Mouse (Mus musculus): ENCODE data around the gene Dgke. TPM values are rescaled to one million over a fixed set of nuclear protein-coding genes. Genes with fewer than 3 reads are reported as not detected.

The Dgke gene
- polyA plus RNA-seq, 1 experiment from 2014 or later: 5.5 TPM

DNA sequence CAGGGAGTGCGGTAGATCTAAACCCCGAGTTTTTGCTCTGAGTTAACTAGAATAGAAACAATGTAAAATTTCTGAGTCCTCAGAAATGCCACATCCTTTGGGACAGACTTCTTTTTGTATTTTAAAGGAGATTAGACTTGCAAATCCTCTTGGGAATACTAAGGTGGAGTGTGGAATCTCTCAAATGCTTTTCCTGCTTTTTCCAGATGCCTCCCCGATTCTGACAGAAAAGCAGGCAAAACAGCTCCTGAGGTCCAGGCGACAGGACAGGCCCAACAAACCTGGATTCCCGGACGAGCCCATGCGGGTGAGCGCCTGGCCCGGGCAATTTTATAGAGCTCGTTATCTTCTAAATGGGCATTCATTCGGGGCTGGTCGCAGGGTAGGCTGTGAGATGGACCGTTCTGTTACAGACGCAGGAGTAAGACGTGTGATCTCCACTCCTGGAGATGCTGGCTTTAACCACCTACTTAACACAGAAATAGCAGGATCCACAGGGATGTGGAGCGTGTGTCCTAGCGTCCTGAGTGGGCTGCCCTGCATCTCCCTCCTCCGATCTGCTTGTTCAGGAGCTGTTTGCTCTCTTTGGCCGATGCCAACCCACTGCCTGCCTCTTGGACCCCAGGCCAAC, 8.2 kb upstream of the Dgke start:
- Histone ChIP-seq H3K4me1 (replicated peaks) (peaks cover 6% of the 10 kb centered on the region; the same call in 1 of the 2 replicates), H3K36me3 (no peaks in the 10 kb centered on the region), H3K27me3 (no peaks in the 10 kb centered on the region), H3K4me3 (replicated peaks) (no peak overlapping the region), H3K4me2 (no peak overlapping the region), H3K9me3 (no peaks in the 10 kb centered on the region), H3K27ac (no peak overlapping the region), H3K9ac (replicated peaks) (no peak overlapping the region)
- 38% methylated on average over 19 of the region's 19 CpGs for WGBS
- no peak for ATAC-seq (ENCODE audit: insufficient number of reproducible peaks, insufficient read depth, low FRiP score, low TSS enrichment, low read depth)

DNA sequence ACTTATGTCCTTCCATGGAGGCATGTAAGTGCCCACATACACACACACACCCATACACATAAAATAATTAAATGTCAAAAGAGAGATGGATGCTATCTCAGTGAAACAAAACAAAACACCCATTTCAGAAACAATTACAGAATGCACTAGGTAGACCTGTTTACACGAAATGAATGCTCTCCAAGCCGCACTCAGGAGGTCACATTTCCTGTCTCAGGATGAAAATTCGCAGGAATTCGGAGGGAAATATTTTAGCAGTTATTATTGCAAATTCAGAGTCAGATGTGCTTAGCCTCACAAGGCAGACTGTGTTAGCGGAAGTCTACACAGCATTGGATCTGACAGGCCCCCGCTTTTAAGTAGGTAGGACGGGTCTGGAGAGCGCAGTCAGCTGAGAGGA, 6.9 kb upstream of the Dgke start, which contains the start of gene Gm525:
Gene Gm525, plus strand, starts transcription at position 301 of the 400 bp plus-strand sequence.
- Histone ChIP-seq H3K9me3 (no peaks in the 10 kb centered on the region), H3K36me3 (no peaks in the 10 kb centered on the region), H3K4me2 (no peak within 1 kb of the TSS), H3K9ac (replicated peaks) (no peak within 1 kb of the TSS), H3K27ac (no peak within 1 kb of the TSS), H3K27me3 (no peaks in the 10 kb centered on the region), H3K4me3 (replicated peaks) (no peak within 1 kb of the TSS), H3K4me1 (replicated peaks) (peaks cover 6% of the 10 kb centered on the region; the same call in 1 of the 2 replicates)
- ATAC-seq (ENCODE audit: insufficient number of reproducible peaks, insufficient read depth, low FRiP score, low TSS enrichment, low read depth): no peak
- 81% methylated on average over 8 of the region's 8 CpGs for WGBS

DNA sequence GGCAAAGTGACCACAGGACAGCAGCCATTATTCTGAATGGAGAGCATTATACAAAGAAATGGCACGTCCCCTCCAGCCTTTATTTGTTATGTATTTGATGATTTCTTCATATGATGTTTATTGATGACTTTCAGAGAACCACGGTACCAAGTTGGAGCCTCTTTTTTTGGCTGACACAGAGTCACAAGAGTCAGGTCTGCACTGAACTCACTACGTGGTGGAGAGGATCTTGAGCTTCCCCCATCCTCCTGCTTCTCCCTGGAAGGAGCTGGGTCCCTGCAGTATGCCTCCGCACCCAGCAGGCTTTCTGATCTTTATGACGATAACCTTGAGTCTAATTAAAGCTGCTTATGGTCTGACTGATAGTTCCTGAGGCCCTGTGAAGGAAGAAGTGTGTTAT, 4.9 kb upstream of the Dgke start:
- Histone ChIP-seq H3K4me1 (replicated peaks) (peaks cover 6% of the 10 kb centered on the region; the same call in 1 of the 2 replicates), H3K9ac (replicated peaks) (no peak overlapping the region), H3K4me2 (no peak overlapping the region), H3K27ac (no peak overlapping the region), H3K9me3 (no peaks in the 10 kb centered on the region), H3K36me3 (no peaks in the 10 kb centered on the region), H3K27me3 (peaks cover 3% of the 10 kb centered on the region), H3K4me3 (replicated peaks) (no peak overlapping the region)
- WGBS: 78% methylated on average over 5 of the region's 5 CpGs
- no peak for ATAC-seq (ENCODE audit: insufficient number of reproducible peaks, insufficient read depth, low FRiP score, low TSS enrichment, low read depth)

DNA sequence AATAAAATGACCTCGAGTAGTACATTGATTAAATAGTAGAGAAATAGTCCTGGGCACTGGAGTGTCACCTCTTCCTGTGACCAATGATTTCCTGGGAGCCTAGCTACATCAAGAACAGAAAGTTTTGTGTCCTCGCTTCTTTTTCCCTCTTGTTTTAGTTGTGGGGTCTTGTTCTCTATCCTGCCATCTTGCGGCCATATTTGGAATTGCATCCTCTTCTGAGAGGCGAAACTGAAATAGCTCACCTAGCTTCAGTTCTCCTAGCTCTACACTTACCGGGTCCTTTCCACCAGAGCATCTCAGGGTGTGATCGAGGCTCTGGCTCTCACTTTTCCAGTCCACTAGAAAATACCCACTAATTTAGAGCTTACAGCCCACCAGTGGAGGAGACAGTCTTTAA, 2.7 kb upstream of the Dgke start:
- Histone ChIP-seq H3K27me3 (peaks cover 3% of the 10 kb centered on the region), H3K4me1 (replicated peaks) (no peaks in the 10 kb centered on the region), H3K4me2 (no peak overlapping the region), H3K4me3 (replicated peaks) (no peak overlapping the region), H3K27ac (no peak overlapping the region), H3K9ac (replicated peaks) (no peak overlapping the region), H3K36me3 (no peaks in the 10 kb centered on the region), H3K9me3 (no peaks in the 10 kb centered on the region)
- WGBS: 28% methylated on average over 6 of the region's 6 CpGs
- ATAC-seq (ENCODE audit: insufficient number of reproducible peaks, insufficient read depth, low FRiP score, low TSS enrichment, low read depth): no peak

DNA sequence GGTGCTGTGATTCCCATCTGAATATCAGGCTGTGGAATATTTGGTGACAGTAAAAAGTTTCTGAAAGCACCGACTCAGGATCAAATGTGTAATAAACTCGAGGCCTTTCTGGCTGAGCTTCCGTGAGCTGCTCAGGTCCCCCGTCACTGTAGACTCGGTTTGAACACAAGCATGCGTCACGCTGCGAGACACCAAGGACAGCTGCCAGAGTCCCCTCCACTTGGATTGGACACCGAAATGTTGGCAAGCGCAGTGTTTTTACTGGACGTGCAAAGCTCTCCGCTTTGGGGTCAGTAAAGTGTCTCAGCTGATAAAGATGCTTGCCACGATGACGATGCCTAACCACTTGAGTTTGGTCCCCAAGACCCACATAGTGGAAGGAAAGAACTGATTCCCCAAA, 2.0 kb upstream of the Dgke start:
- H3K27me3 ChIP-seq: peaks cover 3% of the 10 kb centered on the region
- H3K4me1 ChIP-seq (replicated peaks): no peaks in the 10 kb centered on the region
- no peak overlapping the region for H3K27ac ChIP-seq
- H3K36me3 ChIP-seq: no peaks in the 10 kb centered on the region
- WGBS: 92% methylated on average over 14 of the region's 14 CpGs
- ATAC-seq (ENCODE audit: insufficient number of reproducible peaks, insufficient read depth, low FRiP score, low TSS enrichment, low read depth): no peak
- H3K4me2 ChIP-seq: no peak overlapping the region
- H3K9me3 ChIP-seq: no peaks in the 10 kb centered on the region
- H3K9ac ChIP-seq (replicated peaks): no peak overlapping the region
- no peak overlapping the region for H3K4me3 ChIP-seq (replicated peaks)

DNA sequence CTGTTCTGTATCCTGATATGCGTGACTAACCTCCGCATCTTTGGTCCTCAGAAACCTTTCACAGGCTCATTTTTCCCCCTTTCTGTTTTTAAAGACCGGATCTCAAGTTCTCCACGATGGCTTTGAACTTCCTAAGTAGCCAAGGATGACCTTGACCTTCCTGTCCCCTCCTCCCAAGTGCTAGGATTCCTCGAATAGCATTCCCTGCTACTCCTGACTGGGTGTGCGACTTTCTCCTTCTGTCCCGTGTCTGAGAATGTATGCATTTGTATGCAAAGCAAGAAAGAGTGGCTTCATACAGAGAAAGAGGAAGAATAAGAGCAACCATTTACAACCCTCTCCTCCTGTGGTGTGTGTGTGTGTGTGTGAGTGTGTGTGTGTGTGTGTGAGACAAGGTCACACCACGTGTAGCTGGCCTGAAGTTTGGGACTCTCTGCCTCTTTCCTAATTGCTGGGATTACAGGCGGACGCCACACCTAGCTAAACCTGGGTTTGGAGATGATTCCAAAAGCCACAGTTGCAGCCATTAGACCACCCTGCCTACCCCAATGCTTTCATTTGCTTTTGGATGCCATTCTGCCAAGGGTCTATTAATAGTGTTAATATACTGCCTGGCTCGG, 1.3 kb upstream of the Dgke start:
- H3K4me1 ChIP-seq (replicated peaks): no peaks in the 10 kb centered on the region
- H3K36me3 ChIP-seq: no peaks in the 10 kb centered on the region
- H3K27me3 ChIP-seq: peaks cover 3% of the 10 kb centered on the region
- H3K9ac ChIP-seq (replicated peaks): no peak overlapping the region
- WGBS: 63% methylated on average over 11 of the region's 11 CpGs
- no peak overlapping the region for H3K4me3 ChIP-seq (replicated peaks)
- H3K9me3 ChIP-seq: no peaks in the 10 kb centered on the region
- no peak overlapping the region for H3K4me2 ChIP-seq
- ATAC-seq (ENCODE audit: insufficient number of reproducible peaks, insufficient read depth, low FRiP score, low TSS enrichment, low read depth): no peak
- H3K27ac ChIP-seq: no peak overlapping the region

DNA sequence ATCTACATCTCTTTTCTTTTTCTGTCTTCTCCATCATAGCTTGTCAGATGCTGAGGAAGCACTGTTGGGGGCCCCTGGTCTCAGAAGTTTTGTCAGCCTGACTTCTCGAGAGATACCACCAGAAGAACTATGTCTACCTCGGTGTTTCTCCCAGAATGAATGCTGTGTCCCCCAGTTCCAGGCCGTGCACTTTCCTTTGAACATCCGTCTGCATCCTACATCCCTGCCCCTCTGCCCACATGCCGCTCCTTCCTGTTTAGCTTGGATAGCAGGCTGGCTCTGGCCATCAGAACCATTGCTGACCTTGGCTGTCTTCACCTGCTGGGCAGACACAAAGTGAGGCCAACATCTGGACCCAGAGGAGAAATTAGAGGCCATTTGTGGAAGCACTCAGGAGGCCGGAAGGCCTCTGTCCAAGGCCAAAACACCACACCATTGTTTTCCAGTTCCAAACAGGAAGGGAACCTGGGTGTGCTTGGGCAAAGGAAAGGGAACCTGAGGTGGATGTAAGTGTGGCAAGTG, 712 bp upstream of the Dgke start:
- Histone ChIP-seq H3K4me2 (no peak overlapping the region), H3K27ac (no peak overlapping the region), H3K27me3 (peaks cover 3% of the 10 kb centered on the region), H3K9me3 (no peaks in the 10 kb centered on the region), H3K9ac (replicated peaks) (no peak overlapping the region), H3K36me3 (no peaks in the 10 kb centered on the region), H3K4me1 (replicated peaks) (no peaks in the 10 kb centered on the region), H3K4me3 (replicated peaks) (no peak overlapping the region)
- ATAC-seq (ENCODE audit: insufficient number of reproducible peaks, insufficient read depth, low FRiP score, low TSS enrichment, low read depth): no peak
- 69% methylated on average over 6 of the region's 6 CpGs for WGBS

DNA sequence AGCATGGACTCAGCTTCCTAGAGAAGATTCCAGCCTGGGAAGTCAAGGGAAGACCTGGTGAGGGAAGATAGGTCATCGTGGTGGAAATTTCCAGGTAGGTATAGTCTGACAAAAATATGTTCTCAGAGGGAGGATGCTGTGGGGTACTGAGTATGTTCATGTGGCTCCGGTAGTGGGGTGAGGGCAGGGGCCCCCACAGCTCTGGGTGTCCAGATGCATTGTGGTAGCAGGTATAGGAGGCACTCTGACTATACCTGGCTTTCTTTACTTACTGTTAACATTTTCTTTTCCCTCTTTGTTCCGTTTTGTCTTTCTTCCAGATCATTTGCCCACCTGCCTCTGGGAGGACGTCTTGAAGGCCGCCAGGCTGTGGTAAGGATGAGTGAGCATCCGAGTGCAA, 524 bp downstream of the Dgke start:
- Histone ChIP-seq H3K4me1 (replicated peaks) (no peaks in the 10 kb centered on the region), H3K4me3 (replicated peaks) (no peak overlapping the region), H3K4me2 (no peak overlapping the region), H3K9me3 (no peaks in the 10 kb centered on the region), H3K27me3 (peaks cover 3% of the 10 kb centered on the region), H3K27ac (no peak overlapping the region), H3K36me3 (no peaks in the 10 kb centered on the region), H3K9ac (replicated peaks) (no peak overlapping the region)
- no peak for ATAC-seq (ENCODE audit: insufficient number of reproducible peaks, insufficient read depth, low FRiP score, low TSS enrichment, low read depth)
- WGBS: 79% methylated on average over 6 of the region's 6 CpGs

DNA sequence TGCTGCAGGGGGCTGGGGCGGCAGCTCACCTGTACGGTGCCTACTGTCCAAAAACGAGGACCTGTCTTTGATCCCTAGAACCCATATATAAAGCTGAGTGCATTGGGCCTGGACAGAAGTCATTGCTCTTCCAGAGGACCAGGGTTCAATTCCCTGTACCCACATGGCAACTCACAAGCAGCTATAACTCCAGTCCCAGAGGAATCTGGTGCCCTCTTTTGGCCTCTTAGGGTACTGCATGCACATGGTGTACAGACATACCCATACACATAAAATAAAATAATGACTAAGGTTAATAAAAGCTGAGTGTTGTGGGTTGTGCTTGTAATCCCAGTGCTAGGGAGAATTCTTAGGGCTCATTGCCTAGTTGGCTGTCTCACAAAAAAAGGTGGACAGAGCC, 1.4 kb downstream of the Dgke start:
- no peaks in the 10 kb centered on the region for H3K36me3 ChIP-seq
- no peak for ATAC-seq (ENCODE audit: insufficient number of reproducible peaks, insufficient read depth, low FRiP score, low TSS enrichment, low read depth)
- WGBS: 97% methylated on average over 3 of the region's 3 CpGs

DNA sequence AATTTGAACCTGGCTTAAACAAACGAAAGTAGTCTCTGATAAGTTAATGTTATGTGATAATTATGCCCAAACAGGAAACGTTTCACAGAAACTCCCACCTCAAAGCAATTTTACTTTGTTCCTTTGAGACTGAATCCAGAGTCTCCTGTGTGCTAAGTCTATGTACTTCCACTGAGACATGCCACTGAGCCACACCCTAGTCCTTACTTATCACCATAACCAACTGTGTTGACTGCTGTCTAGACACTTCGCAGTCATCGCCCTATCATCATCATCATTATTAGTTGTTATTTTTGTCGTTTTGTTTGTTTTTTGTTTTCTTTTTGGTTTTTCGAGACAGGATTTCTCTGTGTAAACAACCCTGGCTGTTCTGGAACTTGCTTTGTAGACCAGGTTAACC, 2.3 kb downstream of the Dgke start:
- H3K9me3 ChIP-seq: no peaks in the 10 kb centered on the region
- H3K27me3 ChIP-seq: peaks cover 3% of the 10 kb centered on the region
- H3K4me1 ChIP-seq (replicated peaks): peaks cover 5% of the 10 kb centered on the region
- H3K4me3 ChIP-seq (replicated peaks): no peak overlapping the region
- no peak overlapping the region for H3K4me2 ChIP-seq
- no peak for ATAC-seq (ENCODE audit: insufficient number of reproducible peaks, insufficient read depth, low FRiP score, low TSS enrichment, low read depth)
- no peaks in the 10 kb centered on the region for H3K36me3 ChIP-seq
- 82% methylated on average over 6 of the region's 6 CpGs for WGBS
- no peak overlapping the region for H3K9ac ChIP-seq (replicated peaks)
- H3K27ac ChIP-seq: no peak overlapping the region

More for the DNA sequence above, 1.4 kb downstream of the Dgke start:
- Histone ChIP-seq H3K4me2 (no peak overlapping the region), H3K4me3 (replicated peaks) (no peak overlapping the region), H3K9ac (replicated peaks) (no peak overlapping the region), H3K4me1 (replicated peaks) (no peaks in the 10 kb centered on the region), H3K9me3 (no peaks in the 10 kb centered on the region), H3K27me3 (peaks cover 3% of the 10 kb centered on the region), H3K27ac (no peak overlapping the region)

DNA sequence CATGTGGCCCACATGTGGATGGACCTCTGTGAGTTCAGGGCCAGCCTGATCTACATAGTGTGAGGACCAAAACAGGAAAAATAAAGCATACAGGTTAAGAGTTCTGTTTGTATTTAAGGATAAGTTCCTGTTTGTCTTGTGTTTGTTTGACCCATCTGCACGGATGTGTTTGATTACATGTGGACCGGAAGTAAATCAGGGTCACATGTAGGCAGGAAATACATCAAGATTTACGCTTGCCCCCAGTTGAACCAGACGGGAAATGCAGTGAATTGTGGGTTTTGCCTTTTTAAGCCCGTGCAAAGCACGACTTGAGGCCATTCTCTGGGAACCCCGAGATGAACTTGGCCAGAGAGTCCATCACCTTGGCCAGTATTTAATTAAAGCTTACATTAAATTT, 5.3 kb downstream of the Dgke start:
- ATAC-seq (ENCODE audit: insufficient number of reproducible peaks, insufficient read depth, low FRiP score, low TSS enrichment, low read depth): no peak
- peaks cover 14% of the 10 kb centered on the region for H3K4me1 ChIP-seq (replicated peaks)
- WGBS: 71% methylated on average over 7 of the region's 7 CpGs
- H3K36me3 ChIP-seq: no peaks in the 10 kb centered on the region
- no peak overlapping the region for H3K4me2 ChIP-seq
- no peak overlapping the region for H3K4me3 ChIP-seq (replicated peaks)
- H3K27ac ChIP-seq: no peak overlapping the region
- no peaks in the 10 kb centered on the region for H3K9me3 ChIP-seq
- H3K9ac ChIP-seq (replicated peaks): no peak overlapping the region
- H3K27me3 ChIP-seq: no peaks in the 10 kb centered on the region

Data from limb, embryonic 12.5 days (tissue).